Mouse (Mus musculus) kidney, adult 2 months (tissue): Measurements from ENCODE around the gene Slc2a1. TPM values are rescaled to one million over a fixed set of nuclear protein-coding genes. Genes with fewer than 3 reads are reported as not detected.
A peak's percentile ranks its signal among the peaks of the same experiment; 100 is the strongest.

ENCODE experiments used
- DNase-seq: peaks from one replicate; pipeline ENCODE4 v3.0.0; 2021
- H3K27ac ChIP-seq: fragments of 200-500 bp; 2 replicates; pipeline ENCODE4 v1.5.1; 2012; ENCODE audit warnings: low read depth, low read length, control low read depth, inconsistent platforms; ENCODE audit not compliant: insufficient read depth
- H3K27me3 ChIP-seq: fragments of 200-500 bp; replicated peaks from 2 replicates; pipeline ENCODE4 v1.6.1; 2012; ENCODE audit warnings: mild to moderate bottlenecking, moderate library complexity, low read length, inconsistent platforms; ENCODE audit not compliant: control insufficient read depth, insufficient read depth
- H3K36me3 ChIP-seq: fragments of 200-500 bp; 2 replicates; pipeline ENCODE4 v1.6.1; 2012; ENCODE audit warnings: mild to moderate bottlenecking, moderate library complexity, low read length, inconsistent platforms; ENCODE audit not compliant: control insufficient read depth, insufficient read depth
- H3K4me1 ChIP-seq: fragments of 200-500 bp; 2 replicates; pipeline ENCODE4 v1.6.1; 2011; ENCODE audit warnings: low read length; ENCODE audit not compliant: control insufficient read depth, insufficient read depth
- H3K4me3 ChIP-seq: fragments of 200-500 bp; 2 replicates; pipeline ENCODE4 v1.5.1; 2011; ENCODE audit warnings: mild to moderate bottlenecking, low read depth, low read length, control low read depth; ENCODE audit not compliant: insufficient read depth
- CTCF ChIP-seq: fragments of 200-500 bp; conservative IDR thresholded peaks from 2 replicates; pipeline ENCODE4 v1.5.1; 2011; ENCODE audit warnings: low read depth, mild to moderate bottlenecking, control low read depth, low read length, moderate library complexity, mixed read lengths; ENCODE audit not compliant: insufficient read depth, insufficient read length
- POLR2A ChIP-seq: fragments of 200-500 bp; IDR thresholded peaks from one replicate; pipeline ENCODE4 v1.6.1; 2011; ENCODE audit warnings: low read depth, low read length, control low read depth
- WGBS: fragments of 180-500 bp; shearing (Covaris S2); methylation state at CpG from one replicate; pipeline ENCODE4 v1.1.7; 2018; 5-methylcytosine and 5-hydroxymethylcytosine counted together
- polyA plus RNA-seq: library from polyadenylated mRNA; depleted of rRNA; stranded (reverse); fragments of >200 nt; gene quantifications from 2 replicates; pipeline ENCODE4 v1.2.3, GENCODE M21; 2012

The Slc2a1 gene
- polyA plus RNA-seq, 1 experiment, result 78.4 TPM

- peak; percentile 53 for DNase-seq
- no peak overlapping the region for H3K4me3 ChIP-seq
- H3K27ac ChIP-seq, result 0 out of 2 replicates have a peak overlapping the region, but pooled peaks have one; percentile 7
- no peak for TF ChIP-seq CTCF
- no peak for TF ChIP-seq POLR2A
- 51% methylated on average over 13 of the region's 13 CpGs for WGBS
- no peaks in the 10 kb centered on the region for H3K27me3 ChIP-seq
- no peaks in the 10 kb centered on the region for H3K4me1 ChIP-seq
- H3K36me3 ChIP-seq, result no peaks in the 10 kb centered on the region
Measured at GRCm38 (mm10) chr4:119077084-119077682, 31.3 kb upstream of the Slc2a1 start.

- no peak for TF ChIP-seq POLR2A
- no peak for TF ChIP-seq CTCF
- DNase-seq, result no peak
- 72% methylated on average over 6 of the region's 6 CpGs for WGBS
Measured at GRCm38 (mm10) chr4:119079928-119080327, 28.6 kb upstream of the Slc2a1 start.

GRCm38 (mm10) chr4:119082740-119083231, 25.7 kb upstream of the Slc2a1 start:
- TF ChIP-seq POLR2A (no peak), CTCF (no peak)
- Histone ChIP-seq H3K27me3 (no peaks in the 10 kb centered on the region), H3K27ac (no peak overlapping the region; the same call in 1 of the 2 replicates), H3K36me3 (no peaks in the 10 kb centered on the region), H3K4me3 (no peak overlapping the region), H3K4me1 (no peaks in the 10 kb centered on the region)
- 33% methylated on average over 3 of the region's 3 CpGs for WGBS
- DNase-seq, result no peak

More at GRCm38 (mm10) chr4:119079928-119080327, 28.6 kb upstream of the Slc2a1 start:
- H3K36me3 ChIP-seq, result no peaks in the 10 kb centered on the region
- H3K4me3 ChIP-seq, result no peak overlapping the region
- H3K27me3 ChIP-seq, result no peaks in the 10 kb centered on the region
- H3K27ac ChIP-seq, result no peak overlapping the region; the same call in 1 of the 2 replicates
- no peaks in the 10 kb centered on the region for H3K4me1 ChIP-seq

GRCm38 (mm10) chr4:119088424-119088823, 20.1 kb upstream of the Slc2a1 start:
- no peak overlapping the region for H3K4me3 ChIP-seq
- no peak for TF ChIP-seq CTCF
- no peak for TF ChIP-seq POLR2A
- no peak for DNase-seq
- H3K27ac ChIP-seq, result no peak overlapping the region
- H3K27me3 ChIP-seq, result no peaks in the 10 kb centered on the region
- H3K4me1 ChIP-seq, result no peaks in the 10 kb centered on the region
- H3K36me3 ChIP-seq, result no peaks in the 10 kb centered on the region
- WGBS, result 68% methylated on average over 2 of the region's 2 CpGs

- Histone ChIP-seq H3K4me1 (0 out of 2 replicates have a peak, but pooled peaks cover 3% of the 10 kb centered on the region), H3K27me3 (no peaks in the 10 kb centered on the region), H3K4me3 (no peak overlapping the region), H3K36me3 (no peaks in the 10 kb centered on the region), H3K27ac (no peak overlapping the region)
- no peak for DNase-seq
- TF ChIP-seq CTCF (no peak), POLR2A (no peak)
- 71% methylated on average over 7 of the region's 7 CpGs for WGBS
Measured at GRCm38 (mm10) chr4:119093890-119094289, 14.6 kb upstream of the Slc2a1 start.

- Histone ChIP-seq H3K36me3 (no peaks in the 10 kb centered on the region), H3K4me1 (0 out of 2 replicates have a peak, but pooled peaks cover 3% of the 10 kb centered on the region), H3K27me3 (no peaks in the 10 kb centered on the region), H3K4me3 (no peak overlapping the region), H3K27ac (no peak overlapping the region)
- TF ChIP-seq POLR2A (no peak), CTCF (no peak)
- 39% methylated on average over 4 of the region's 4 CpGs for WGBS
- peak; percentile 46 for DNase-seq
Measured at GRCm38 (mm10) chr4:119094987-119095386, 13.5 kb upstream of the Slc2a1 start.

- TF ChIP-seq CTCF (no peak), POLR2A (no peak)
- no peak overlapping the region for H3K27ac ChIP-seq
Measured at GRCm38 (mm10) chr4:119096401-119096800, 12.1 kb upstream of the Slc2a1 start.

More at GRCm38 (mm10) chr4:119096401-119096800, 12.1 kb upstream of the Slc2a1 start:
- Histone ChIP-seq H3K4me1 (0 out of 2 replicates have a peak, but pooled peaks cover 3% of the 10 kb centered on the region), H3K36me3 (no peaks in the 10 kb centered on the region), H3K27me3 (no peaks in the 10 kb centered on the region), H3K4me3 (no peak overlapping the region)
- 44% methylated on average over 3 of the region's 3 CpGs for WGBS
- peak; percentile 62 for DNase-seq
